Mouse (Mus musculus) testis, adult 2 months (tissue): Measurements from ENCODE around the gene Ahcy.

ENCODE experiments used
- CTCF ChIP-seq: fragments of 200-500 bp; IDR thresholded peaks from 2 replicates; pipeline ENCODE4 v1.5.1; 2012; ENCODE audit warnings: low read depth, mild to moderate bottlenecking, inconsistent platforms, low read length, moderate library complexity; ENCODE audit not compliant: control insufficient read depth, insufficient read depth, insufficient replicate concordance
- POLR2A ChIP-seq: fragments of 200-500 bp; IDR thresholded peaks from 2 replicates; pipeline ENCODE4 v1.6.1; 2012; ENCODE audit warnings: low read depth, mild to moderate bottlenecking, inconsistent platforms, low read length, moderate library complexity; ENCODE audit not compliant: control insufficient read depth

DNA sequence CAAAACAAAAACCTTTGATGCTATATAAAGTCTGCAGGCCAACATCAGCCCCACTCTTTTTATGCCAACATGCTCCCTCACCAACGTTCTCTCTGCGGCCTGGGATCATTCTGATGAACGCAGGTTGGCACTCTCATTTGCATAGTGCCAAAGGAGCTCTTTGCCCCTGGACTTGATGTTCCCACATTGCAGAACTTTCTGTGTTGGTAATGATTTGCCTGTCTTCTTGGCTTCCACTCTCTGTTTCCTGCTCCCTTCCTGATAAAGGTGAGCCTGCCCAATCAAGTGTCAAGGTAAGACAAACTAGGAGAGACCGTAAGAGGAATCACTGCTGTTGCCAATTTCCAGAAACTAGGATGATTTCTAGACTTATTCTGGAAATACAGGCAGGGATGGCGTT is 10.2 kb upstream of the Ahcy start:
- TF ChIP-seq CTCF (no peak), POLR2A (no peak)
